Mouse (Mus musculus): ENCODE data around the gene Gsx2. TPM values are rescaled to one million over a fixed set of nuclear protein-coding genes. Genes with fewer than 3 reads are reported as not detected.

The Gsx2 gene
- total RNA-seq (2022): not detected

DNA sequence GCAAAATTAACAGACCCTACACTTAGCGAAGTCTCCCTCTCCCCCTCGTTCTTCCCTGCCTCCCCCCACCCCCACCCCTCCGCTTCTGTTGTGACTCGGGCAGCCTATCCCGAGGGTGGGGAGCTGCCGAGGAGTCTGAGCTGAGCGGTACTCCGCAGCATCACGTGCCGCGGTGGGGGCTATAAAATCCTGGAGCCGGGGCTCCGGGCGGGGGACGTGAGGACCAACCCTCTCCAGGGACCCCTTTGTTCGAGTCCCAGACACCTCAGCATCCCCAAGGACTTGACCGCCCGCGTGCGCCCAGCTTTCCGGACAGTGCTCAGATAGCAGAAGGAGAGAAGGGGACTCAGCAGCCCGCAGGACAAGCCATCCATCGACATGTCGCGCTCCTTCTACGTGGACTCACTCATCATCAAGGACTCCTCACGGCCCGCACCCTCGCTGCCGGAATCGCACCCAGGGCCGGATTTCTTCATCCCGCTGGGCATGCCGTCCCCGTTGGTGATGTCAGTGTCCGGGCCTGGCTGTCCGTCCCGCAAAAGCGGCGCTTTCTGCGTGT lies at the start of gene Gsx2:
TSS of gene Gsx2 (plus strand) at position 219 of the 559 bp plus-strand sequence.
- DNase-seq (ENCODE audit: low spot score): no peak

- no peak for DNase-seq (ENCODE audit: low spot score)
Measured at GRCm38 (mm10) chr5:75035475-75035874, 39.9 kb upstream of the Gsx2 start.

- no peak for DNase-seq (ENCODE audit: low spot score)
Measured at GRCm38 (mm10) chr5:75039307-75039706, 36.1 kb upstream of the Gsx2 start.

- peak; percentile 16 for DNase-seq (ENCODE audit: low spot score)
Measured at GRCm38 (mm10) chr5:75043011-75043445, 32.4 kb upstream of the Gsx2 start.

- no peak for DNase-seq (ENCODE audit: low spot score)
Measured at GRCm38 (mm10) chr5:75043621-75044301, 31.6 kb upstream of the Gsx2 start.

DNA sequence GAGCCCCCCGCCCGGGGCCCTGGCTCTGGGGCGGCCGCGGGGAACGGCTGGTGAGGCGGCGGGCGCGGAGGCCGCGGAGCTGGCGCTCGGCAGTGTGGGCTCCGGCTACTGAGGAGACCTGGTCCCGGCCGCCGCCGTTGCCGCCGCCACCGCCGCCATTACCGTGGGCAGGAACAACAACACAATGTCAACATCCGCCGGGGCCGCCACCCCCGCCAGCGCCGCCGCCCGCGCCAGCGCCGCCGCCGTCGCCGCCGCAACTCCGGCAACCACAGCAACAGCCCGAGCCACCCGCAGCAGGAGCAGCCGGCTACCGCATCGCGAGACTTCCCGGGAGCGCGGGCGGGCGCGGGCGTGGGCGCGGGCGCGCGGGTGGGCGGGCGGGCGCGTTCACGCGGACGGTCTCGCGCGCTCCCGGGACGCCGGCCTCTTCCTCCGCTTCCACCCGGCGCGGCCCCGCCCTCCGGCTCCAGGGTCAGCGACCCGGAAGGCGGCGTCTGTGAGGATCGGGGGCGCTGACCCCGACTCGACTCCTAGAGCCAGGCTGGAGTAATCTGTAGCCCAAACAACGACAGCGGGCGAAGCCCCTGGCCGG lies 31.0 kb upstream of the Gsx2 start, which contains the start of gene Chic2:
TSS of gene Chic2 (minus strand) at position 465 of the 595 bp plus-strand sequence.
- peak; percentile 73 for DNase-seq (ENCODE audit: low spot score)

DNA sequence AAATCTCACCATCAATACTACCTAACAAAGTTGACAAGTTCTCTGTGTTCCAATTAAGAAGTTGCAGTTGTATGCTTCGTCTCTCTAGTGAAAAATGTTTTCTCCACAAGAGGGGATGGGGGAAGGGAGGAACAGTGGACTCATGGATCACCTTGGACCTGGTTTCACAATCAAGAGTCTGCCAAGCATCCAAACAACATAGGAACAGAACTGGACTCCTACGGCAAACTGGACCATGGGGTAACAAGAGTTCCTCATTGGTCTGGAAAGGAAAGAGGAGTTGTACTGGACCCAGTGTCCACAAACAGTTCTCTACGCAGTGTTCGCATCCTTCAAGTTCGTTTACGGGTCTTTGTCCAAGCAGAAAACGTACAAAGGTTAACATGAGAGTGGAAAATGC lies 30.0 kb upstream of the Gsx2 start:
- DNase-seq (ENCODE audit: low spot score): no peak

- peak; percentile 57 for DNase-seq (ENCODE audit: low spot score)
Measured at GRCm38 (mm10) chr5:75046681-75047321, 28.6 kb upstream of the Gsx2 start.

GRCm38 (mm10) chr5:75051109-75051508 lies 24.3 kb upstream of the Gsx2 start:
- DNase-seq (ENCODE audit: low spot score): no peak

GRCm38 (mm10) chr5:75063177-75063576 lies 12.2 kb upstream of the Gsx2 start:
- no peak for DNase-seq (ENCODE audit: low spot score)

DNA sequence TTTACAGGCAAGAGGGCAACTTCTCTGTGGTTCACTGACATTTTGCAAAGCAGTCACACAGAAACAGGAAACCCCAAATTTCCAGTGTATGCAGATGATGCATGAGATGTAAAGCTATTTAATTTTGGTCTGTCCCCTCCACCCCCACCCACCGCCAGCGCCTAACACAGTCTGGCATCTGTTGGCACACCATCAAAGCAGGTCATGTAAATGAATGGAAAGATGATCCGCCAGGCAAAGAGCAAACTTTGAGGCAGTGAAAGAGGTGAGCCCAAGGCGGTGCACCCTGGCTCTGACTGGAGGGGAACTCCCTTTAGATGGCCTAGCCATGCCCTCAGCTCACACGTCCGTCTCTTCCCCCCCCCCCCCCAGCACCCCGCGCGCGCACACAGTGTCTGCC lies 8.7 kb upstream of the Gsx2 start:
- no peak for DNase-seq (ENCODE audit: low spot score)

- no peak for DNase-seq (ENCODE audit: low spot score)
Measured at GRCm38 (mm10) chr5:75067125-75067756, 8.2 kb upstream of the Gsx2 start.

- no peak for DNase-seq (ENCODE audit: low spot score)
Measured at GRCm38 (mm10) chr5:75070132-75070531, 5.3 kb upstream of the Gsx2 start.

GRCm38 (mm10) chr5:75070656-75071375 lies 4.6 kb upstream of the Gsx2 start:
- no peak for DNase-seq (ENCODE audit: low spot score)

- DNase-seq (ENCODE audit: low spot score): no peak
Measured at GRCm38 (mm10) chr5:75071951-75072350, 3.5 kb upstream of the Gsx2 start.

GRCm38 (mm10) chr5:75072532-75072931 lies 2.9 kb upstream of the Gsx2 start:
- no peak for DNase-seq (ENCODE audit: low spot score)

DNA sequence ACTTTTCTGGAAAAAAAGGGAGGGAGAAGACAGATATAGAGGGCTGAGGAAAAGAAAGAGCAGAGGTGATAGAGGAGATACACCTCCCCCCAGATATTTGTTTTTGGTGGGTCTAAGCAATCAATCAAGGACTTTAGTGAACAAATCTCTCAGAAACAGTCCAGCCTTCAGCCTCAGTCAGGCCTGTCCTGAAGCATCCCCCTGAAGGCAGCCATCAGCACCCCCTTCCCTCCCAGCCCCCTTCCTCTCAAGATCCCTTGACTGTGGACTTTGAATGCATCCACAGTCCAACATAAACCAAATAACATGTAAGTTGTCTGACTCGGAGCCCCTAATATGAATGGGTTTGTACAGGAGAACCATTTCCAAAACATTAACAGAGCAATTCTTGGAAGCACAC lies 2.2 kb upstream of the Gsx2 start:
- DNase-seq (ENCODE audit: low spot score): no peak

DNA sequence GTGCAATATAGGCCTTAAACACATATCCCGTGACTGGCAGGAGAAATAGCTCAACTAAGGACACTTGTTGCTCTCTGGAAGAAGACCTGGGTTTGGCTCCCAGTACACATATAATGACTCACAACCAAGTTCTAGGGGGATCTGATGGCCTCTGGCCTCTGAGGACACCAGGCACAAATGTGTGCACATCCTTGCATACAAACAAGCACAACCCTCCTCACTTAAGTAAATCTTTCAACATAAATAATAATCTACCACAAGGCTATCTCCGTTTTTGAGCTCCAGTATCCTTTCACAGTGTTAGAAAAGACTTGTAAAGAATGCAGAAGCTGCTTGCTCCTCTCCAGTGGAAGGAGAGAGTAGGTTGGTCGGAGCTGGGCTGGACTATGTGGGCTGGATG lies 1.7 kb upstream of the Gsx2 start:
- no peak for DNase-seq (ENCODE audit: low spot score)

DNA sequence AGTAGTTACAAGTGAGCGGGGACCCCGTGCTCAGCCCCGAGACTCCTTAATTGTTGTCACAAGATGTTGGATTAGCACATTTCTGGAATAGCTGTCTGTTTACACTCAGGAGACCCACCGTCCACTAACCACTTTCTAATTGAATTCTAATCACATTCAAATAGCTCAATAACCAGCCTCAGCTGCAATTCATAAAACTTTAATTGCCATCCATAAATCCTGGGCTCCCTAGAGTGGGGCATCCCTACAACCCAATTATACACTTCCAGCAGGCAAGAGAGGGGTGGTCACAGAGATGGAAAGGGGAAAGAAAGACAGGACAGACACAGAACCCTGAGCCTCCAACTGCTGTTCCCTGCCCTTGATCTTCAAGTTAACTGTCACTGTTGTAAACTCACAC lies 1.3 kb upstream of the Gsx2 start:
- DNase-seq (ENCODE audit: low spot score): no peak

DNA sequence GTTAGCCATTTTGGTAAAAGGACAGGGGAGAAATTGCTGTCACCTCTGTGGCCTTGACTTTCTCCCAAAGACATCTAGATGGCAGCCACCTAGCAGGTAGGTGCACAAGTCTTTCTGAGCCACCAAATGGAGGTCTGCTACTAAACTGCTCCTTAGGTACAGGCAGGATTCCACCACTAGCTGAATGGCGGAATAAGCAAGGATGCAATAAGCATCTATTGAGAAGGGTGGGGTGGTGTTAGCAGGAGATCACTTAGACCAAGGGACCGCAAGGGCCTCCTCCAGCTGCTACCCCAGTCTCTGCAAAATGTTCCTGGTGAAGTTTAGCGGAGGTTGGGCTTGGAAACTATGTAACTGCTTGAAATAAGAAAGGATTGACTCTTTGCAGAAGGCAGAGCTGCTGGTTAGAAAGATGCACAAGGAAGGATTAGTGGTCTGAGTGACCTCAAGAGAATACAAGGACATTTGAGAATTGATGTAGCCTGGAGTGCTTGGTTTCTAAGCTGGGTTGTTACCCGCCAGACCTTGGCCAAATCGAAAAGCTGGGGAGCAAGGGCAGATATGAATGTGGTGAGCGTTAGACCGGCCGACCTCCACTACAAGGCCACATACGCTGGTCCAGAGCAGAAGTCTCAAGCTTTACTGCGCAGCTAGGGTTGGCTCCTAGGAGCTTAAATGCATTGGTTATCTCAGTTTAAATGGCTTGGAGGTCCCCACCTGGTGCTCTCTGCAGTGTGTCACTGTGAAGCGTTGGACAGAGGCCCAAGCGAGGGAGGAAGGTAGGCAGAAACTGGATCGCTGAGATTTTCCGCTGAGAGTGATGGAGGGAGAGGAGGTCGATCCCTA lies 641 bp upstream of the Gsx2 start:
- no peak for DNase-seq (ENCODE audit: low spot score)
